ENCODE assay signal across 13 mouse cellular contexts in genomic region chr2:68321230-68321629, GRCm38 (mm10).
A peak's percentile ranks its signal among the peaks of the same experiment; 100 is the strongest.
DNase-seq lines count a peak whose midpoint lies in the region; ATAC-seq lines count a peak whose summit lies in the region.
"Had no signal": no experiment of that assay in that cellular context is flagged by ENCODE, and none has a peak within 500 bp of the region (broad histone marks: within the 10 kb centered on the region; RNA-seq: fewer than 3 reads in every experiment).

No protein-coding gene starts in this region.

- no peaks in the 10 kb centered on the region for H3K27me3 ChIP-seq in heart, embryonic 11.5 days (ENCODE audit: control insufficient read depth, insufficient read depth, low read length)
- no peaks in the 10 kb centered on the region for H3K27me3 ChIP-seq in midbrain, embryonic 12.5 days
- H3K27me3 ChIP-seq: liver, embryonic 15.5 days had no signal

- H3K4me2 ChIP-seq in heart, embryonic 11.5 days, result no peak overlapping the region
- no peak overlapping the region for H3K4me2 ChIP-seq in midbrain, embryonic 12.5 days (replicated peaks)
- H3K4me2 ChIP-seq: liver, embryonic 15.5 days had no signal

- no peak overlapping the region for H3K4me3 ChIP-seq in heart, embryonic 11.5 days (ENCODE audit: low read depth, low read length)
- no peak overlapping the region for H3K4me3 ChIP-seq in midbrain, embryonic 12.5 days
- H3K4me3 ChIP-seq: liver, embryonic 15.5 days had no signal

- no peaks in the 10 kb centered on the region for H3K36me3 ChIP-seq in heart, embryonic 11.5 days (ENCODE audit: control insufficient read depth, insufficient read depth, low read length)
- H3K36me3 ChIP-seq in midbrain, embryonic 12.5 days, result no peaks in the 10 kb centered on the region
- H3K36me3 ChIP-seq: liver, embryonic 15.5 days had no signal

- no peak overlapping the region for H3K9ac ChIP-seq in heart, embryonic 11.5 days (ENCODE audit: low read depth, low read length)
- no peak overlapping the region for H3K9ac ChIP-seq in midbrain, embryonic 12.5 days (replicated peaks)
- H3K9ac ChIP-seq: liver, embryonic 15.5 days had no signal

- WGBS in heart, embryonic 11.5 days (ENCODE audit: insufficient replicate concordance), result 84% methylated on average over 5 of the region's 5 CpGs
- WGBS in midbrain, embryonic 12.5 days, result 75% methylated on average over 5 of the region's 5 CpGs

- peaks cover 19% of the 10 kb centered on the region for H3K4me1 ChIP-seq in heart, embryonic 11.5 days (ENCODE audit: control insufficient read depth, insufficient read depth, low read length)
- H3K4me1 ChIP-seq in midbrain, embryonic 12.5 days, result peaks cover 34% of the 10 kb centered on the region
- H3K4me1 ChIP-seq: liver, embryonic 15.5 days had no signal

- no peaks in the 10 kb centered on the region for H3K9me3 ChIP-seq in heart, embryonic 11.5 days (replicated peaks; ENCODE audit: control insufficient read depth, low read length)
- H3K9me3 ChIP-seq in midbrain, embryonic 12.5 days, result no peaks in the 10 kb centered on the region
- H3K9me3 ChIP-seq: liver, embryonic 15.5 days had no signal

- no peak for DNase-seq in heart, adult 18-20 months
- DNase-seq in retina, embryonic 14.5 days (ENCODE audit: low spot score), result peak; percentile 7
- no peak for DNase-seq in retina, postnatal 1 day
- no peak for DNase-seq in urinary bladder, postnatal 36 days (ENCODE audit: low spot score in 2 of 2)
- DNase-seq in layer of hippocampus, adult 18-20 months (ENCODE audit: low spot score in 2 of 2), result no peak
- no peak for DNase-seq in gastrocnemius, postnatal 10 days
- DNase-seq: adrenal gland, adult 8-10 months; thymus, postnatal 36 days had no signal

- H3K27ac ChIP-seq in heart, embryonic 11.5 days (ENCODE audit: low read depth, low read length), result peak overlapping the region; percentile 29; the same call in 1 of the 2 replicates
- no peak overlapping the region for H3K27ac ChIP-seq in midbrain, embryonic 12.5 days (replicated peaks)
- H3K27ac ChIP-seq: liver, embryonic 15.5 days; stomach, postnatal 0 days had no signal

- ATAC-seq in heart, embryonic 11.5 days (replicated peaks; ENCODE audit: insufficient number of reproducible peaks, low FRiP score, low TSS enrichment), result no peak
- 0 out of 2 replicates have a peak, but pooled peaks have one; percentile 27 for ATAC-seq in midbrain, embryonic 12.5 days (ENCODE audit: low FRiP score, low read depth)
- ATAC-seq: intestine, postnatal 0 days had no signal
